Mouse (Mus musculus) A20 (cell line): ENCODE results near the gene Dnlz.

Source experiments
- DNase-seq: peaks from one replicate; pipeline ENCODE4 v3.0.0-alpha.2; 2011; ENCODE audit warnings: low read depth, low spot score

Gene Dnlz

GRCm38 (mm10) chr2:26299336-26299735, 52.6 kb downstream of the Dnlz start:
- DNase-seq, result no peak

GRCm38 (mm10) chr2:26298856-26299230, 53.1 kb downstream of the Dnlz start:
- no peak for DNase-seq

GRCm38 (mm10) chr2:26298208-26298855, 53.6 kb downstream of the Dnlz start:
- DNase-seq, result no peak
